Mouse (Mus musculus) frontal cortex, postnatal 14 days (tissue): ENCODE measurements around the gene Syne2.

Experiments used
- DNase-seq, 2 experiments: peaks; one replicate each; pipeline ENCODE4 v3.0.0; 2022; ENCODE audit warnings: low spot score in 2 of 2

Syne2 gene

GRCm38 (mm10) chr12:76047921-76048320, 230.0 kb downstream of the Syne2 start:
- DNase-seq, result no peak

- DNase-seq, result no peak
Measured at GRCm38 (mm10) chr12:76048672-76049071, 230.7 kb downstream of the Syne2 start.

- DNase-seq, result no peak
Measured at GRCm38 (mm10) chr12:76049343-76049742, 231.4 kb downstream of the Syne2 start.

- no peak for DNase-seq
Measured at GRCm38 (mm10) chr12:76051879-76052278, 233.9 kb downstream of the Syne2 start.

- no peak for DNase-seq
Measured at GRCm38 (mm10) chr12:76054653-76055052, 236.7 kb downstream of the Syne2 start.

- DNase-seq, result no peak
Measured at GRCm38 (mm10) chr12:76063001-76063400, 245.1 kb downstream of the Syne2 start.

GRCm38 (mm10) chr12:76070386-76070785, 252.5 kb downstream of the Syne2 start:
- DNase-seq, result no peak

- DNase-seq, result no peak
Measured at GRCm38 (mm10) chr12:76071935-76072849, 254.3 kb downstream of the Syne2 start.

- DNase-seq, result no peak
Measured at GRCm38 (mm10) chr12:76073066-76073826, 255.3 kb downstream of the Syne2 start.

- DNase-seq, result no peak
Measured at GRCm38 (mm10) chr12:76073981-76074380, 256.0 kb downstream of the Syne2 start.

GRCm38 (mm10) chr12:76080876-76081556, 263.1 kb downstream of the Syne2 start:
- no peak for DNase-seq

- peak; percentile 69 to 76 for DNase-seq
Measured at GRCm38 (mm10) chr12:76081557-76082211, 263.8 kb downstream of the Syne2 start.

- no peak for DNase-seq
Measured at GRCm38 (mm10) chr12:76085066-76085465, 267.1 kb downstream of the Syne2 start.

- DNase-seq, result no peak
Measured at GRCm38 (mm10) chr12:76085956-76086905, 268.3 kb downstream of the Syne2 start.

- no peak for DNase-seq
Measured at GRCm38 (mm10) chr12:76087025-76087424, 269.1 kb downstream of the Syne2 start.

- DNase-seq, result no peak
Measured at GRCm38 (mm10) chr12:76092789-76093466, 275.0 kb downstream of the Syne2 start.

- DNase-seq, result no peak
Measured at GRCm38 (mm10) chr12:76093613-76094588, 276.0 kb downstream of the Syne2 start.

GRCm38 (mm10) chr12:76095117-76096035, 277.4 kb downstream of the Syne2 start:
- DNase-seq, result no peak
